Mouse (Mus musculus) cerebellum, adult 18-20 months (tissue): ENCODE data around the gene Cplane1.

Experiments
- DNase-seq, 2 experiments: peaks; one replicate each; pipeline ENCODE4 v3.0.0; 2021

Cplane1 gene

GRCm38 (mm10) chr15:8305474-8305873 is 136.6 kb downstream of the Cplane1 start:
- no peak for DNase-seq

DNA sequence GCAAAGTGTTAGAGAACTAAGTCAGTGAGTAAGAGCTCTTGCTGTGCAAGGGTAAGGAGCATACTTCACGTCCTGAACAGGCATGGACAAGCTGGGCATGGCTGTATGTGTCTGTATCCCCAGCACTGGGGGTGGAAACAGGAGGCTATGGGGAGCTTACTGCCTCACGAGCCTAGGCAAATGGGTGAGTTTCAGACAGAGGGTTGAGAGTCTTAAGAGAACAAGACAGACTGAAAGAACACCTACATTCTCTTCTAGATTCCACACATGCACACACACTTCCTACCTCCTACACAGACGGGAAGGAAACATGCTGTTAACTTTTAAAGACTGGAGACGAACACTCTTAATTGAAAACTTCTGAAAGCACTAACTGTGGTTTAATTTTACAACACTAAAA is 148.5 kb downstream of the Cplane1 start:
- DNase-seq: no peak

- DNase-seq: no peak
Observed at GRCm38 (mm10) chr15:8319191-8319590, 150.3 kb downstream of the Cplane1 start.
